Mouse (Mus musculus) cortical plate, adult 2 months (tissue): ENCODE data around the gene 3110082I17Rik.

Experiments used
- CTCF ChIP-seq: fragments of 200-500 bp; IDR thresholded peaks from 2 replicates; pipeline ENCODE4 v1.5.1; 2011; ENCODE audit warnings: mild to moderate bottlenecking, control low read depth, low read length; ENCODE audit not compliant: insufficient read depth; ENCODE audit errors: extremely low read depth
- POLR2A ChIP-seq: fragments of 200-500 bp; IDR thresholded peaks from 2 replicates; pipeline ENCODE4 v1.6.1; 2011; ENCODE audit warnings: mild to moderate bottlenecking, low read length, control low read depth; ENCODE audit not compliant: insufficient read depth; ENCODE audit errors: extremely low read depth

GRCm38 (mm10) chr5:139453031-139453430 lies 7.3 kb downstream of the 3110082I17Rik start:
- TF ChIP-seq CTCF (no peak), POLR2A (peak; percentile 32; the same call in 1 of the 2 replicates)
